Comparison of ENCODE assay signal across 7 mouse cellular contexts in genomic region chr11:117307895-117308786, GRCm38 (mm10).
DNase-seq lines count a peak whose midpoint lies in the region; ATAC-seq and TF ChIP-seq lines count a peak whose summit lies in the region.

No protein-coding gene starts in this region.

- no peaks in the 10 kb centered on the region for H3K27me3 ChIP-seq in CH12.LX (replicated peaks)
- no peaks in the 10 kb centered on the region for H3K27me3 ChIP-seq in embryonic facial prominence, embryonic 10.5 days (replicated peaks; ENCODE audit: low read depth, poor library complexity, severe bottlenecking)
- no peaks in the 10 kb centered on the region for H3K27me3 ChIP-seq in hindbrain, embryonic 12.5 days
- H3K27me3 ChIP-seq in liver, embryonic 15.5 days: no peaks in the 10 kb centered on the region
- H3K27me3 ChIP-seq in stomach, embryonic 15.5 days (replicated peaks): no peaks in the 10 kb centered on the region

- peak overlapping the region; percentile 12 to 48 (median 34) for H3K4me3 ChIP-seq in CH12.LX (replicated peaks in 1 of 3; ENCODE audit: low read depth in 2 of 3, low read length in 2 of 3, poor library complexity in 1 of 3)
- peak overlapping the region; percentile 26; the same call in 1 of the 2 replicates for H3K4me3 ChIP-seq in embryonic facial prominence, embryonic 10.5 days
- no peak overlapping the region for H3K4me3 ChIP-seq in hindbrain, embryonic 12.5 days
- no peak overlapping the region; the same call in 1 of the 2 replicates for H3K4me3 ChIP-seq in liver, embryonic 15.5 days (replicated peaks)
- H3K4me3 ChIP-seq in stomach, embryonic 15.5 days (replicated peaks): no peak overlapping the region

- DNase-seq in 3T3-L1 (ENCODE audit: low read depth, low spot score) (peak; percentile 82), CH12.LX (ENCODE audit: extremely low read depth) (no peak)
- peak; percentile 74 for DNase-seq in embryonic facial prominence, embryonic 10.5 days (ENCODE audit: low spot score)
- no peak for DNase-seq in frontal cortex, postnatal 10 days (ENCODE audit: low spot score in 2 of 2)

- ATAC-seq in hindbrain, embryonic 12.5 days (ENCODE audit: low FRiP score): peak; percentile 24; the same call in 1 of the 2 replicates
- ATAC-seq in liver, embryonic 15.5 days (ENCODE audit: insufficient read depth): peak; percentile 60
- ATAC-seq in stomach, embryonic 15.5 days (ENCODE audit: insufficient read depth, low FRiP score, low read depth): peak; percentile 41; the same call in 1 of the 2 replicates

- TF ChIP-seq POLR2A in CH12.LX (IDR thresholded peaks at IDR 0.05; ENCODE audit: low read depth, low read length): peak; percentile 42; the same call in 1 of the 2 replicates

- in situ Hi-C loops in CH12.LX (cut with MboI; ENCODE audit: low pct_ligation_motif_present, low pct_unique_long_range_greater_than_20kb, low sequenced_read_pairs): loop anchor here (5.0 kb wide), 1 partner anchor 41 kb away; no protein-coding TSS in a partner anchor

- H3K36me3 ChIP-seq in CH12.LX (replicated peaks in 1 of 2; ENCODE audit: control insufficient read depth in 1 of 2, insufficient read depth in 1 of 2, low read length in 1 of 2): peaks cover 3 to 35% of the 10 kb centered on the region in 2 experiments
- peaks cover 45% of the 10 kb centered on the region for H3K36me3 ChIP-seq in embryonic facial prominence, embryonic 10.5 days (replicated peaks)
- no peaks in the 10 kb centered on the region for H3K36me3 ChIP-seq in hindbrain, embryonic 12.5 days
- H3K36me3 ChIP-seq in liver, embryonic 15.5 days (replicated peaks): no peaks in the 10 kb centered on the region
- H3K36me3 ChIP-seq in stomach, embryonic 15.5 days: 0 out of 2 replicates have a peak, but pooled peaks cover 7% of the 10 kb centered on the region

- peak overlapping the region; percentile 98 for H3K27ac ChIP-seq in CH12.LX (ENCODE audit: insufficient read depth, low read depth)
- peak overlapping the region; percentile 65 for H3K27ac ChIP-seq in embryonic facial prominence, embryonic 10.5 days (replicated peaks)
- peak overlapping the region; percentile 58 for H3K27ac ChIP-seq in hindbrain, embryonic 12.5 days
- H3K27ac ChIP-seq in liver, embryonic 15.5 days (replicated peaks): peak overlapping the region; percentile 48; the same call in 1 of the 2 replicates
- peak overlapping the region; percentile 38; the same call in 1 of the 2 replicates for H3K27ac ChIP-seq in stomach, embryonic 15.5 days

- 22% methylated on average over 13 of the region's 13 CpGs for WGBS in embryonic facial prominence, embryonic 10.5 days
- 39% methylated on average over 13 of the region's 13 CpGs for WGBS in hindbrain, embryonic 12.5 days
- 19% methylated on average over 13 of the region's 13 CpGs for whole genome bisulfite sequencing in liver, embryonic 15.5 days (ENCODE audit: insufficient replicate concordance)
- WGBS in stomach, embryonic 15.5 days: 24% methylated on average over 13 of the region's 13 CpGs

- peak overlapping the region; percentile 67 for H3K4me2 ChIP-seq in CH12.LX (ENCODE audit: insufficient read depth, low read depth, poor library complexity, severe bottlenecking)
- peak overlapping the region; percentile 2; the same call in 1 of the 2 replicates for H3K4me2 ChIP-seq in hindbrain, embryonic 12.5 days (replicated peaks)
- H3K4me2 ChIP-seq in liver, embryonic 15.5 days: peak overlapping the region; percentile 52
- no peak overlapping the region for H3K4me2 ChIP-seq in stomach, embryonic 15.5 days

- peaks cover 7% of the 10 kb centered on the region for H3K9me3 ChIP-seq in CH12.LX (replicated peaks; ENCODE audit: low read length)
- no peaks in the 10 kb centered on the region for H3K9me3 ChIP-seq in embryonic facial prominence, embryonic 10.5 days
- H3K9me3 ChIP-seq in hindbrain, embryonic 12.5 days (replicated peaks): no peaks in the 10 kb centered on the region
- H3K9me3 ChIP-seq in liver, embryonic 15.5 days (replicated peaks): no peaks in the 10 kb centered on the region
- H3K9me3 ChIP-seq in stomach, embryonic 15.5 days: no peaks in the 10 kb centered on the region

- dilution Hi-C loops in CH12.LX (cut with MboI; ENCODE audit: extremely low pct_ligation_motif_present, extremely low pct_unique_long_range_greater_than_20kb, low sequenced_read_pairs): no loop called here

- peak overlapping the region; percentile 51 for H3K9ac ChIP-seq in CH12.LX (ENCODE audit: insufficient read depth, low read depth)
- peak overlapping the region; percentile 32; the same call in 1 of the 2 replicates for H3K9ac ChIP-seq in hindbrain, embryonic 12.5 days
- no peak overlapping the region for H3K9ac ChIP-seq in liver, embryonic 15.5 days
- H3K9ac ChIP-seq in stomach, embryonic 15.5 days: no peak overlapping the region

- no peak; the same call in 1 of the 2 replicates for TF ChIP-seq RAD21 in CH12.LX (IDR thresholded peaks at IDR 0.05; ENCODE audit: low read depth, low read length)

- no peak; the same call in 1 of the 2 replicates for TF ChIP-seq EP300 in CH12.LX (IDR thresholded peaks at IDR 0.05; ENCODE audit: low read length)

- peaks cover 79 to 97% of the 10 kb centered on the region in 2 experiments for H3K4me1 ChIP-seq in CH12.LX (ENCODE audit: control insufficient read depth in 1 of 2, insufficient read depth in 2 of 2)
- H3K4me1 ChIP-seq in embryonic facial prominence, embryonic 10.5 days: peaks cover 90% of the 10 kb centered on the region
- peaks cover 65% of the 10 kb centered on the region for H3K4me1 ChIP-seq in hindbrain, embryonic 12.5 days
- H3K4me1 ChIP-seq in liver, embryonic 15.5 days (replicated peaks): peaks cover 60% of the 10 kb centered on the region
- H3K4me1 ChIP-seq in stomach, embryonic 15.5 days: peaks cover 69% of the 10 kb centered on the region

- H3K79me2 ChIP-seq in CH12.LX (replicated peaks; ENCODE audit: control insufficient read depth, extremely low read depth, insufficient read depth, poor library complexity, severe bottlenecking): peaks cover 14% of the 10 kb centered on the region; the same call in 1 of the 2 replicates

- TF ChIP-seq CTCF in CH12.LX (conservative IDR thresholded peaks at IDR 0.05 in 1 of 2, IDR thresholded peaks at IDR 0.05 in 1 of 2; ENCODE audit: low read depth in 2 of 2, low read length in 2 of 2): peak in 1 of 2 experiments; percentile 37; a peak in 1 of 4 replicates

TF ChIP-seq in CH12.LX, 34 proteins besides CTCF, POLR2A, EP300 and RAD21:
- TF ChIP-seq SIN3A (IDR thresholded peaks at IDR 0.05; ENCODE audit: low read length) (no peak), MXI1 (IDR thresholded peaks at IDR 0.05; ENCODE audit: low read depth, low read length) (peak; percentile 42; the same call in 1 of the 2 replicates), MYC (IDR thresholded peaks at IDR 0.05; ENCODE audit: low read depth, low read length) (peak; percentile 94), MAX (IDR thresholded peaks at IDR 0.05; ENCODE audit: low read length) (peak; percentile 91), MAFK (IDR thresholded peaks at IDR 0.05; ENCODE audit: insufficient replicate concordance, low read length) (peak; percentile 84), TCF12 (IDR thresholded peaks at IDR 0.05; ENCODE audit: low read depth, low read length) (peak; percentile 39; the same call in 1 of the 2 replicates), KAT2A (IDR thresholded peaks at IDR 0.05; ENCODE audit: insufficient replicate concordance, low read length) (0 out of 2 replicates have a peak, but pooled peaks have one; percentile 21), HCFC1 (IDR thresholded peaks at IDR 0.05; ENCODE audit: low read depth, low read length) (no peak), SMC3 (IDR thresholded peaks at IDR 0.05; ENCODE audit: low read depth, low read length) (peak; percentile 17; the same call in 1 of the 2 replicates), CHD2 (IDR thresholded peaks at IDR 0.05; ENCODE audit: low read length) (peak; percentile 64), MAZ (IDR thresholded peaks at IDR 0.05; ENCODE audit: low read depth, low read length) (no peak), ETS1 (conservative IDR thresholded peaks at IDR 0.05; ENCODE audit: low read depth, low read length) (peak; percentile 55), TBP (conservative IDR thresholded peaks at IDR 0.05; ENCODE audit: low read depth, low read length) (no peak), NELFE (IDR thresholded peaks at IDR 0.05; ENCODE audit: low read depth, low read length) (no peak; the same call in 1 of the 2 replicates), IRF4 (IDR thresholded peaks at IDR 0.05; ENCODE audit: low read depth, low read length) (no peak; the same call in 1 of the 2 replicates), ZC3H11A (IDR thresholded peaks at IDR 0.05; ENCODE audit: low read depth, low read length) (no peak), USF1 (IDR thresholded peaks at IDR 0.05; ENCODE audit: low read depth, low read length) (no peak), UBTF (IDR thresholded peaks at IDR 0.05; ENCODE audit: low read depth, low read length) (peak; percentile 59; the same call in 1 of the 2 replicates)

Comparison
In these comparisons a context has a peak if more than half of its experiments do, and no peak if none do; other contexts are left out.
1. DNase-seq: peak in 3T3-L1 (single experiment) and embryonic facial prominence, embryonic 10.5 days (single experiment); none in CH12.LX (single experiment) and frontal cortex, postnatal 10 days (0 of 2).
2. H3K27ac ChIP-seq: peak in every context shown above with its lines; median percentile 98 in CH12.LX; 65 in embryonic facial prominence, embryonic 10.5 days; 58 in hindbrain, embryonic 12.5 days; 48 in liver, embryonic 15.5 days; 38 in stomach, embryonic 15.5 days.
3. H3K4me3 ChIP-seq: peak in CH12.LX (3 of 3) and embryonic facial prominence, embryonic 10.5 days (single experiment); none in hindbrain, embryonic 12.5 days (single experiment), liver, embryonic 15.5 days (single experiment) and stomach, embryonic 15.5 days (single experiment).
4. H3K9ac ChIP-seq: peak in CH12.LX (single experiment) and hindbrain, embryonic 12.5 days (single experiment); none in liver, embryonic 15.5 days (single experiment) and stomach, embryonic 15.5 days (single experiment).
5. Peak in every context shown above with its lines, with median percentiles within 50 percentile points of each other: ATAC-seq.